Mouse (Mus musculus) midbrain, postnatal 0 days (tissue): ENCODE measurements around the gene Gm14403. TPM values are rescaled to one million over a fixed set of nuclear protein-coding genes. Genes with fewer than 3 reads are reported as not detected.
"Not testable (repeated sequence)": the region's sequence is repeated elsewhere in the genome, so short reads cannot be mapped to it uniquely, and the experiment has no call there.

Experiments used
- ATAC-seq: fragments of 200-750 bp; cut with Nextera tagmentation; 2 replicates; pipeline ENCODE4 v1.8.0; 2017; ENCODE audit warnings: moderate number of reproducible peaks, mild to moderate bottlenecking, moderate TSS enrichment, moderate library complexity; ENCODE audit not compliant: low FRiP score
- DNase-seq: peaks from one replicate; pipeline ENCODE4 v3.0.0-alpha.2; 2015; ENCODE audit warnings: low spot score
- H3K27ac ChIP-seq: fragments of 300-500 bp; sonication (generic); 2 replicates; pipeline ENCODE4 v1.5.1; 2014; ENCODE audit warnings: low read depth, mild to moderate bottlenecking, low read length, mixed read lengths
- H3K27me3 ChIP-seq: fragments of 300-500 bp; sonication (generic); 2 replicates; pipeline ENCODE4 v1.6.1; 2014; ENCODE audit warnings: low read length, control low read depth, mixed read lengths; ENCODE audit not compliant: insufficient read depth
- H3K36me3 ChIP-seq: fragments of 300-500 bp; sonication (generic); 2 replicates; pipeline ENCODE4 v1.6.1; 2014; ENCODE audit warnings: low read length, control low read depth, mixed read lengths; ENCODE audit not compliant: insufficient read depth
- H3K4me1 ChIP-seq: fragments of 300-500 bp; sonication (generic); 2 replicates; pipeline ENCODE4 v1.6.1; 2014; ENCODE audit warnings: mild to moderate bottlenecking, control low read depth, antibody characterized with exemption, low read length, mixed read lengths; ENCODE audit not compliant: insufficient read depth
- H3K4me2 ChIP-seq: fragments of 300-500 bp; sonication (generic); 2 replicates; pipeline ENCODE4 v1.6.1; 2014; ENCODE audit warnings: low read depth, mild to moderate bottlenecking, low read length, mixed read lengths; ENCODE audit not compliant: poor library complexity, severe bottlenecking
- H3K4me3 ChIP-seq: fragments of 300-500 bp; sonication (generic); 2 replicates; pipeline ENCODE4 v1.5.1; 2014; ENCODE audit warnings: low read depth, mild to moderate bottlenecking, low read length, moderate library complexity
- H3K9ac ChIP-seq: fragments of 300-500 bp; sonication (generic); replicated peaks from 2 replicates; pipeline ENCODE4 v1.6.1; 2014; ENCODE audit warnings: mild to moderate bottlenecking, low read length, moderate library complexity, mixed read lengths; ENCODE audit not compliant: poor library complexity, severe bottlenecking
- H3K9me3 ChIP-seq: fragments of 300-500 bp; sonication (generic); 2 replicates; pipeline ENCODE4 v1.6.1; 2016; ENCODE audit warnings: low read length, control low read depth
- CTCF ChIP-seq: IDR thresholded peaks from 2 replicates; pipeline ENCODE4 v1.5.1; 2016; ENCODE audit warnings: antibody characterized with exemption, mild to moderate bottlenecking
- WGBS: fragments of 180-500 bp; shearing (Covaris S2); extraction: QIAGEN DNeasy Blood & Tissue Kit; methylation state at CpG from one replicate; pipeline ENCODE4 v1.1.7; 2014; 5-methylcytosine and 5-hydroxymethylcytosine counted together
- polyA plus RNA-seq: library from polyadenylated mRNA; unstranded; fragments of >200 nt; fragmentation: Nextera tagmentation; extraction: Ambion mirVana; gene quantifications from 2 replicates; pipeline ENCODE4 v1.2.1, GENCODE M21; 2015
- total RNA-seq: library from RNA; depleted of rRNA; stranded (reverse); fragments of >200 nt; gene quantifications from 2 replicates; pipeline ENCODE4 v1.2.3, GENCODE M21; 2014; rRNA removed

Gm14403 gene
- total and polyA plus RNA-seq, 2 experiments from 2014 or later: 1.8 to 3.6 TPM

DNA sequence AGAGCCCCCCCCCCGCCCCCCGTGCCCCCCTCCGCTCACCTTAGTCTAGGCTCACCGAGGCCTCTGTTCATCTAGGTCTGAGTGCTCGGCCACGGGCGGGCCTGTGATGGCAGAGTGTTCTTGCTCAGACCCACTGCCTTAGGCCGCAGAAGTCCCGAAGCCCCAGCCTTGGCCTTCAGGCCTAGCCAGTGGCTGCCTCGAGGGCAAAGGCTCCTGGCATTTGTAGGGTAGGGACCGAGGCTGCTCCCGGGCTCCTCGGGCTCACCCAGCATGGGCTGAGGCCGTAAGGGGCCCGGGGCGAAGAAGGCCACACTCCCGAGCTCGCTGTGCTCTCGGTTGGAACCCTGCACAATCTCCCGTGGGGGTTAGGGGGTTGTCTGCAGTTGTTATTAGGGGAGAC lies 25.0 kb downstream of the Gm14403 start:
- Histone ChIP-seq H3K9me3 (0 out of 2 replicates have a peak, but pooled peaks cover 2% of the 10 kb centered on the region), H3K4me2 (no peak overlapping the region), H3K9ac (no peak overlapping the region), H3K36me3 (no peaks in the 10 kb centered on the region), H3K27ac (no peak overlapping the region), H3K27me3 (no peaks in the 10 kb centered on the region), H3K4me1 (no peaks in the 10 kb centered on the region), H3K4me3 (no peak overlapping the region)
- WGBS: 96% methylated on average over 20 of the region's 20 CpGs
- DNase-seq (no peak), ATAC-seq (no peak)
- TF ChIP-seq CTCF: no peak

DNA sequence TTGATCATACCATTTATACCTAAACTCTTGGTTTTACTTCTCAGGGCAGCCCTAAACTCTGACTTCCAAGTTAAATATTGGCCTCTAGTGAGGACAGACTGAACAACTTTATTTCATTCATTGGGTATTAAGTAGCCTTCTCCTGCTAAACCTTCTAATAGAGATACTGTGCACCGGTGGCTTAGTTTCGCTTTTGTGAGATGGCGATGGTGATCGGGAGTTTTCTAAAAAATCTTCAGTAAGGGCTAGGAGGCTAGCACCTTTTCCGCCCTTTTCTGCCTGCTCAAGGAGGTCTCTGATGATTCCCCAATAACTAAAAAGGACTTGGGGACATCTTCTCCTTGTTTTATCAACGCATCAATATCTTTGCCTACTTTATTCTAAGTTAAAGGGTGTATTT lies 25.7 kb downstream of the Gm14403 start:
- not testable (repeated sequence) for H3K36me3 ChIP-seq, H3K27me3 ChIP-seq, ATAC-seq, H3K9me3 ChIP-seq, H3K9ac ChIP-seq, H3K4me1 ChIP-seq, H3K4me3 ChIP-seq, H3K4me2 ChIP-seq, DNase-seq, H3K27ac ChIP-seq
- WGBS: 91% methylated on average over 6 of the region's 6 CpGs

DNA sequence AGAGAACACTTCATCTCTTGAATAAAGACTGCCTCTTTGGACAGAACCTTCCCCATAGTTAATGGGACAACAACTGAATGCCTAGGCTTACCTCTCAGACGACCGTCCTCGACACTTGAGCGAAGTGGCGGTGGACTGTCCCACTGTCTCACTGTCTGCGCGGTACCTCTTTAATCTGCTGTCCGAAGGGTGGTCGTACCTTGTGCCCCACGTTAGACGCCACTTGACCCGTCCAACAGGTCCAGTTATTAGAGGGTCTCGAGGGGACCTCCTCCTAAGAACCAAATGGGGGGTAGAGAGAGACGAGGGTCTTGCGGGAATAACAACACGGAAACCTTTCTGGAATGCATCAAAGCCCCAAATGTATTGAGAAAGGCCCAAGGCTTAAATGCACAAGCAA lies 26.2 kb downstream of the Gm14403 start:
- H3K9me3 ChIP-seq, DNase-seq: not testable (repeated sequence)
- 91% methylated on average over 16 of the region's 16 CpGs for WGBS

DNA sequence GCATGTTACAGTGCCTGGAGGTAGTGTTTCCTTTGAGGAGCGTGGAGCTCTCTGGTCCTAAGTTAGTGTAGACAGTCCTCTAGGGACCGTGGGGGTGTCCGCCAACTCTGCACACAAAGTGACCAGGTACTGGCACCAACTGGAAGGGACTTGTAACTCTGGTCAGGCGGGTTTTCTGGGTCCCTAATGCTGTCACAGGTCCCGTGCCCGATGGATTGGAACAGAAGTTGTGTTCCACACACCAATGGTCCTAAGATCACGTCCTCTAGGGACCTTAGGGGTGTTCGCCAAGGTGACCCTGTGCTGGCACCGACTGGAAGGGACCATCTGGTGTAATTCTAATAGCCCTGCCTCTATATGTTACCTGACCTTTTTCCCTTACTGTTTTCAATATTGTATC lies 37.9 kb downstream of the Gm14403 start:
- H3K9me3 ChIP-seq: no peaks in the 10 kb centered on the region
- no peak overlapping the region for H3K9ac ChIP-seq
- H3K4me1 ChIP-seq: no peaks in the 10 kb centered on the region
- no peak overlapping the region for H3K4me2 ChIP-seq
- no peak overlapping the region for H3K4me3 ChIP-seq
- no peaks in the 10 kb centered on the region for H3K36me3 ChIP-seq
- DNase-seq (no peak), ATAC-seq (no peak)
- TF ChIP-seq CTCF: no peak
- WGBS: 81% methylated on average over 9 of the region's 9 CpGs
- H3K27me3 ChIP-seq: no peaks in the 10 kb centered on the region
- H3K27ac ChIP-seq: no peak overlapping the region

More for the DNA sequence above, 26.2 kb downstream of the Gm14403 start:
- not testable (repeated sequence) for H3K4me1 ChIP-seq, H3K36me3 ChIP-seq, H3K27me3 ChIP-seq, H3K4me2 ChIP-seq, H3K27ac ChIP-seq, H3K4me3 ChIP-seq, H3K9ac ChIP-seq, ATAC-seq

DNA sequence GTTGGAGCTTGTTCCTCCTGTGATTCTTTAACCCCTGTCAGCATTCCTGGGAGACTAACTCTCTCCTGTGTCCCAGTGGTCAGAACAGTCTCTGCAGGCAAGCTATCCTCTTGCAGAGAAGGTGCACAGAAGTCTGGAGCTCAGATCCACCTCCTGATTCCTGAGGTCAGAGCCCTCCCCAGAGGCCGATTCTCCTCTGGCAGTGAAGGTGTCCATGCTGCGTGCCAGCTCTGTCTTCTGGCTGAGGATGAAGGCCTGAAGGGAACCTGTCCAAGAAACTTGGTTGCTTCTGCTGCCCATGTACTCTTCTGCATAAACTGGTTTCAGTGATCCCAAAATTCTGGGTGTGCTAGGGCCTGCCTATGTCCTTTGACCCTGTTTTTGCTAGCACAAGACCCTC lies 39.1 kb downstream of the Gm14403 start:
- H3K36me3 ChIP-seq, DNase-seq, ATAC-seq, H3K4me1 ChIP-seq, H3K9ac ChIP-seq, H3K27ac ChIP-seq, H3K4me2 ChIP-seq, H3K9me3 ChIP-seq, H3K27me3 ChIP-seq, H3K4me3 ChIP-seq: not testable (repeated sequence)
- 87% methylated on average over 2 of the region's 2 CpGs for WGBS

DNA sequence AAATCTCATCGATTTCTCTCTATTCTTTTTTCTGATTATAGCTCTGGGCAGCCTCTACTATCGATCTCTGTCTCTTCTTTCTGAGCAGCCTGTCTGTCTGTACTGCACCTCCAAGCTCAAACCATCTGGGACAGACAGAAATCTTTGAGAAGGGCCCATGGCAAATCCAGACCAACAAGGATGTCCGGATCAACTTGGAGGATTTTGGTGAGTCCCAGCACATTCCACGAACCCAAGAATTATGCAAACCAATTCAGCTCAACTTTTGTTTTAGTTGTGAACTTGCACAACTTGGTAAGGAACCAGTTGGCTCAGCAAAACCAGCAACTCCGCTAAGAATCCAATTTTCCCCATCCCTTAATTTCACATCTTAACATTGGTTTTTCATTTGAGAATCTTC lies 39.7 kb downstream of the Gm14403 start:
- H3K36me3 ChIP-seq, H3K4me1 ChIP-seq, H3K9ac ChIP-seq, DNase-seq, H3K27ac ChIP-seq, H3K27me3 ChIP-seq, H3K9me3 ChIP-seq, ATAC-seq, H3K4me2 ChIP-seq, H3K4me3 ChIP-seq: not testable (repeated sequence)
- 84% methylated on average over 5 of the region's 5 CpGs for WGBS

DNA sequence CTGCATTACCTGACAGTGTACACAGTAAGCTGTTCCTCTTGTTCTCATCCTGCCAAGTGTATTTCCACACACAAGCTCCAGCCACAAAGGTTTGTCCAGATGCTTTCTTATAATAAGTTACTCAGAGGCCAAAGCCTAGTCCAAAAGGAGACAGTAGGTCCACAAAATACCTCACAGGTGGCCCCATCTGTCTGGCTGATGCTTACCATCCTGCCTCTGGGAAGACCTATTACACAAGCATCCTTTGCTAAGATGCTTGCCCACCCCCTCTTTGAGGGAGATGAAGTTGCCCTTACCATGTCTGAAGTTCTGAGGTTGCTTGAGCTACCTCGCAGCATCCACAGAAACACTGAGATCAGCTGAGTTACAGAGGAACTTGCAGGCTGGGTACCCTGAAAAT lies 57.2 kb downstream of the Gm14403 start:
- H3K9me3 ChIP-seq, H3K9ac ChIP-seq, H3K36me3 ChIP-seq, H3K4me3 ChIP-seq, H3K27me3 ChIP-seq, H3K4me1 ChIP-seq, H3K27ac ChIP-seq, H3K4me2 ChIP-seq, ATAC-seq, DNase-seq: not testable (repeated sequence)
- no CpG with 5 or more reads among the region's 1 CpGs for WGBS

Other genes starting within 250 kb of the Gm14403 start
- not detected in 2 replicates for gene Gm14409, start 231.2 kb upstream of the Gm14403 start, total RNA-seq
- gene Gm14409, start 231.2 kb upstream of the Gm14403 start, polyA plus RNA-seq: not detected in 2 replicates
- 0.28 and 0.49 TPM in 2 replicates for gene Gm14412, start 173.9 kb upstream of the Gm14403 start, total RNA-seq
- gene Gm14412, start 173.9 kb upstream of the Gm14403 start, polyA plus RNA-seq: 0.67 and 0.72 TPM in 2 replicates
- 0.71 and 2.9 TPM in 2 replicates for gene Gm14418, start 99.9 kb upstream of the Gm14403 start, total RNA-seq
- gene Gm14418, start 99.9 kb upstream of the Gm14403 start, polyA plus RNA-seq: 7.1 and 12.4 TPM in 2 replicates
- gene Zfp970, start 33.5 kb upstream of the Gm14403 start, total RNA-seq: 4.0 and 6.8 TPM in 2 replicates
- gene Zfp970, start 33.5 kb upstream of the Gm14403 start, polyA plus RNA-seq: 3.5 and 4.7 TPM in 2 replicates
- not detected in 2 replicates for gene Gm14406, start 80.0 kb downstream of the Gm14403 start, total RNA-seq
- gene Gm14406, start 80.0 kb downstream of the Gm14403 start, polyA plus RNA-seq: not detected in 2 replicates